Mouse (Mus musculus): ENCODE results near the gene Mpzl2.

- TF ChIP-seq CTCF (conservative IDR thresholded peaks at IDR 0.05; ENCODE audit: insufficient read depth, insufficient read length, low read depth, low read length) (no peak), POLR2A (IDR thresholded peaks at IDR 0.05; ENCODE audit: low read depth, low read length) (no peak)
Observed at GRCm38 (mm10) chr9:45092641-45093040, 53.0 kb downstream of the Mpzl2 start.

All from kidney, adult 2 months (tissue).